Mouse (Mus musculus): ENCODE measurements around the gene Mxd4.

DNA sequence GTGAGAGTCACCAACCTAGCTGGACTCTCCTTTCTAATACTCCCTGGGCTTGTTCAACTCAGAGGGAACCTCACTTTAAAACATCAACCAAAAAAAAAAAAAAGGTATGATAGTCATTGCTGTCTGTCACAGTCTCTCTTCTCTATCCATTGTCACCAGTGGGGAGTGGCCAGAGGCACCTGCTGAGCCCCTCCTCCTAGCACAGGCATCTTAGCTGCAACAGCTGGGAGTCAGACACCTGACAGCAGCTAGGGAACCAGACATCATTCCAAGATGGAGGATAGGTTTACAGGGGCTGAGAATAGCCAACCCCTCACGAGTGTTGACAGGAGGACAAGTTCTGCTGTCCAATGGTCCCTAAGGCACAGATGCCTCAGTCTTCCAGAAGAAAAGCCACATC, 6.9 kb upstream of the Mxd4 start:
- no peak for TF ChIP-seq GATA1 (IDR thresholded peaks at IDR 0.05; ENCODE audit: low read length)
- no peak for TF ChIP-seq TAL1 (IDR thresholded peaks at IDR 0.05; ENCODE audit: low read length)

All from erythroblast, embryonic 14.5 days (primary cell).